Mouse (Mus musculus) limb, embryonic 14.5 days (tissue): Measurements from ENCODE around the gene Sel1l2. TPM values are rescaled to one million over a fixed set of nuclear protein-coding genes. Genes with fewer than 3 reads are reported as not detected.
A peak's percentile ranks its signal among the peaks of the same experiment; 100 is the strongest.

Experiments
- ATAC-seq: fragments of 200-750 bp; cut with Nextera tagmentation; 2 replicates; pipeline ENCODE4 v1.8.0; 2017; ENCODE audit warnings: low read depth, moderate number of reproducible peaks, moderate TSS enrichment; ENCODE audit not compliant: low FRiP score
- DNase-seq: peaks from one replicate; pipeline ENCODE4 v3.0.0-alpha.2; 2015; ENCODE audit warnings: low spot score
- H3K27ac ChIP-seq: fragments of 300-500 bp; sonication (generic); replicated peaks from 2 replicates; pipeline ENCODE4 v1.5.1; 2014; ENCODE audit warnings: low read depth, mild to moderate bottlenecking, low read length, moderate library complexity, mixed read lengths
- H3K27me3 ChIP-seq: fragments of 300-500 bp; sonication (generic); 2 replicates; pipeline ENCODE4 v1.6.1; 2014; ENCODE audit warnings: low read length, mixed read lengths; ENCODE audit not compliant: control insufficient read depth, insufficient read depth
- H3K36me3 ChIP-seq: fragments of 300-500 bp; sonication (generic); 2 replicates; pipeline ENCODE4 v1.6.1; 2014; ENCODE audit warnings: mild to moderate bottlenecking, low read length, moderate library complexity, mixed read lengths; ENCODE audit not compliant: control insufficient read depth, insufficient read depth
- H3K4me1 ChIP-seq: fragments of 300-500 bp; sonication (generic); 2 replicates; pipeline ENCODE4 v1.6.1; 2014; ENCODE audit warnings: antibody characterized with exemption, low read length, mixed read lengths; ENCODE audit not compliant: control insufficient read depth, insufficient read depth
- H3K4me2 ChIP-seq: fragments of 300-500 bp; sonication (generic); replicated peaks from 2 replicates; pipeline ENCODE4 v1.6.1; 2014; ENCODE audit warnings: low read depth, mild to moderate bottlenecking, low read length, moderate library complexity; ENCODE audit not compliant: severe bottlenecking
- H3K4me3 ChIP-seq: fragments of 300-500 bp; sonication (generic); replicated peaks from 2 replicates; pipeline ENCODE4 v1.5.1; 2014; ENCODE audit warnings: low read length
- H3K9ac ChIP-seq: fragments of 300-500 bp; sonication (generic); 2 replicates; pipeline ENCODE4 v1.6.1; 2014; ENCODE audit warnings: mild to moderate bottlenecking, low read depth, low read length, moderate library complexity; ENCODE audit not compliant: severe bottlenecking
- H3K9me3 ChIP-seq: fragments of 300-500 bp; sonication (generic); 2 replicates; pipeline ENCODE4 v1.6.1; 2016; ENCODE audit warnings: low read length; ENCODE audit not compliant: control insufficient read depth
- POLR2A ChIP-seq: fragments of 200-500 bp; IDR thresholded peaks from 2 replicates; pipeline ENCODE4 v1.8.0; 2012; ENCODE audit warnings: inconsistent platforms, mild to moderate bottlenecking, moderate library complexity, borderline replicate concordance; ENCODE audit not compliant: insufficient read depth, insufficient read length; ENCODE audit errors: extremely low read depth
- WGBS: fragments of 180-500 bp; shearing (Covaris S2); extraction: QIAGEN DNeasy Blood & Tissue Kit; methylation state at CpG from one replicate; pipeline ENCODE4 v1.1.7; 2014; 5-methylcytosine and 5-hydroxymethylcytosine counted together
- polyA plus RNA-seq, 2 experiments: library from polyadenylated mRNA; depleted of rRNA in 1 of 2; stranded (reverse) in 1 of 2; unstranded in 1 of 2; fragments of >200 nt; fragmentation: Nextera tagmentation in 1 of 2; extraction: Ambion mirVana in 1 of 2; gene quantifications; 2 replicates each; pipeline versions ENCODE4 v1.2.1 to v1.2.3; 2012 to 2014

The Sel1l2 gene
- polyA plus RNA-seq, 2 experiments = not detected

DNA sequence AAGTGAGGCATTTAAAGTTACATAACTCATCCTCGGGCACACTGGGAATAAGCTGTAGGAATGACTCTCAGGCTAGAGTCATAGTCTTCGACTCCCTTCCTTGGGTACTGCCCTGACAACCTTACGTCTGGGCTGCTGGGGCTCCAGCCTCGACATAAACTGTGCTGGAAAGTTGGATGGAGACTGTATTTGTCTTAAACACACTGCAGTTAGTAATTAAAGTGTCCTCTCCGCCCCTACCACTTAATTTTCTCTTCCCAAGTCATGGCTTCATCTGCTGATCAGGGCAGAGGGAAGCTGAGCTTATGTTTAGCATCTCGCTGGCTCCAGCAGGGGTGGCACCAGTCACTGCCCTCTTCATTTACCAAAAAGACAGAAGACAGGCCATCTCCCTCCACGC, 135.2 kb downstream of the Sel1l2 start:
- 80% methylated on average over 7 of the region's 7 CpGs for WGBS
- H3K27me3 ChIP-seq = no peaks in the 10 kb centered on the region
- ATAC-seq = no peak

DNA sequence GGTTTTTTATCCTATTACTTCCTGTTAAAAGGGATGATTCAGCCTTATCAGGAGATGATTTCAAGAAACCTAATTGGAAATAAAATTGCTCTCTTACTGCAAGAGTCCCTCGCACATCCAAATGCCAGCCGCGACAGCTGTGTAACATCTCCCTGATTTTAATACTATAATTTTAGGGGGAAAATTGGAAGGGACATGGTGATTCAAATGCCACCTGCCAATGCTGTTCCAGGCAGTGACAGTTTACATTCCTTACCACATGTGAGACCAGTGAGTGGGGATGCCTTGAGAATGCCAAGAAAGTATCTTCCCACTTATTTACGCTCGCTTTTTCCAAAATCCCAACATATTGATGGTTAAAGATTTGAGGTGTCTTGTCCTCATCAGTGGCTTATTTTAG, 146.4 kb downstream of the Sel1l2 start:
- no peaks in the 10 kb centered on the region for H3K27me3 ChIP-seq
- DNase-seq (no peak), ATAC-seq (no peak)
- H3K27ac ChIP-seq = no peak overlapping the region
- 87% methylated on average over 5 of the region's 5 CpGs for WGBS
- H3K9ac ChIP-seq = no peak overlapping the region
- no peak for TF ChIP-seq POLR2A
- no peaks in the 10 kb centered on the region for H3K4me1 ChIP-seq
- H3K9me3 ChIP-seq = no peaks in the 10 kb centered on the region
- no peak overlapping the region for H3K4me3 ChIP-seq
- no peaks in the 10 kb centered on the region for H3K36me3 ChIP-seq
- H3K4me2 ChIP-seq = no peak overlapping the region

More for the DNA sequence above, 135.2 kb downstream of the Sel1l2 start:
- TF ChIP-seq POLR2A = no peak
- no peak for DNase-seq
- Histone ChIP-seq H3K4me1 (no peaks in the 10 kb centered on the region), H3K27ac (no peak overlapping the region), H3K36me3 (no peaks in the 10 kb centered on the region), H3K9me3 (no peaks in the 10 kb centered on the region), H3K4me3 (no peak overlapping the region), H3K9ac (no peak overlapping the region), H3K4me2 (no peak overlapping the region)

- H3K27ac ChIP-seq = no peak overlapping the region
- 72% methylated on average over 5 of the region's 5 CpGs for WGBS
- ATAC-seq = no peak
These were observed 147.1 kb downstream of the Sel1l2 start for GRCm38 (mm10) chr2:140242398-140242797.

DNA sequence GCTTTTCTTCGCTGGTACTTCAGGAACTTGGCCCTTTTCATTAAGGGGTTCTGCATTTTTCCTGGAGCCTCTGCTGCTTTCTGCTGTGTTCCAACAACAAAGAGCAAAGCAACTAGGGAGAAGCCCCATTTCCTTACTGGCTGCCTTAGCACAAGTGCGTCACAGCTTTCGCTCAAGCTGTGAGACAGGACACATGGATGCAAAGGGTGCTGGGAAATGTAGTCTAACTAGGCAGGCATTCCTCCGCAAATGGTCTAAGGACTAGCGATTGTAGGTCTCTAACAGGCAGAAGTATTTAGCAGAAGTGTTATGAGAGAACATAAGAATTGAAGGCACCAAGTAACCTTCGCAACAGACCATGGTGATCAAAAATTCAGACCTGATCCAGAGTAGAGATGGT, 152.3 kb downstream of the Sel1l2 start:
- peak; percentile 33 for DNase-seq

More at GRCm38 (mm10) chr2:140242398-140242797, 147.1 kb downstream of the Sel1l2 start:
- H3K27me3 ChIP-seq = no peaks in the 10 kb centered on the region
- no peaks in the 10 kb centered on the region for H3K36me3 ChIP-seq
- no peak for TF ChIP-seq POLR2A
- no peak overlapping the region for H3K9ac ChIP-seq
- no peak overlapping the region for H3K4me3 ChIP-seq
- no peak for DNase-seq
- H3K4me1 ChIP-seq = no peaks in the 10 kb centered on the region
- no peaks in the 10 kb centered on the region for H3K9me3 ChIP-seq
- H3K4me2 ChIP-seq = no peak overlapping the region

GRCm38 (mm10) chr2:140230295-140230694, 159.2 kb downstream of the Sel1l2 start:
- no peak overlapping the region for H3K9ac ChIP-seq
- no peak overlapping the region for H3K4me3 ChIP-seq
- no peak overlapping the region for H3K27ac ChIP-seq
- H3K36me3 ChIP-seq = no peaks in the 10 kb centered on the region
- DNase-seq (no peak), ATAC-seq (no peak)
- H3K9me3 ChIP-seq = no peaks in the 10 kb centered on the region
- H3K4me2 ChIP-seq = no peak overlapping the region
- H3K4me1 ChIP-seq = no peaks in the 10 kb centered on the region
- no peak for TF ChIP-seq POLR2A
- no peaks in the 10 kb centered on the region for H3K27me3 ChIP-seq
- WGBS = 52% methylated on average over 1 of the region's 1 CpGs

More for the DNA sequence above, 152.3 kb downstream of the Sel1l2 start:
- Histone ChIP-seq H3K9ac (no peak overlapping the region), H3K27me3 (no peaks in the 10 kb centered on the region), H3K27ac (no peak overlapping the region), H3K4me2 (no peak overlapping the region), H3K9me3 (no peaks in the 10 kb centered on the region), H3K36me3 (no peaks in the 10 kb centered on the region), H3K4me1 (no peaks in the 10 kb centered on the region), H3K4me3 (no peak overlapping the region)
- ATAC-seq = no peak
- TF ChIP-seq POLR2A = no peak
- WGBS = 52% methylated on average over 6 of the region's 6 CpGs

- H3K27me3 ChIP-seq = no peaks in the 10 kb centered on the region
- no peak for ATAC-seq
- H3K4me1 ChIP-seq = no peaks in the 10 kb centered on the region
- 79% methylated on average over 8 of the region's 8 CpGs for WGBS
- DNase-seq = no peak
- no peak overlapping the region for H3K4me3 ChIP-seq
- H3K9ac ChIP-seq = no peak overlapping the region
- H3K4me2 ChIP-seq = no peak overlapping the region
- H3K9me3 ChIP-seq = no peaks in the 10 kb centered on the region
- no peaks in the 10 kb centered on the region for H3K36me3 ChIP-seq
- TF ChIP-seq POLR2A = no peak
- H3K27ac ChIP-seq = no peak overlapping the region
These were observed 169.2 kb downstream of the Sel1l2 start for GRCm38 (mm10) chr2:140220325-140220724.
